Mouse (Mus musculus) liver, embryonic 16.5 days (tissue): ENCODE results near the gene Abhd16b. TPM values are rescaled to one million over a fixed set of nuclear protein-coding genes. Genes with fewer than 3 reads are reported as not detected.

Experiments used
- ATAC-seq: fragments of 200-750 bp; cut with Nextera tagmentation; 2 replicates; pipeline ENCODE4 v1.8.0; 2017; ENCODE audit warnings: low read depth, mild to moderate bottlenecking, moderate number of reproducible peaks, moderate library complexity
- H3K27ac ChIP-seq: fragments of 300-500 bp; sonication (generic); 2 replicates; pipeline ENCODE4 v1.5.1; 2014; ENCODE audit warnings: mild to moderate bottlenecking, low read length
- H3K27me3 ChIP-seq: fragments of 300-500 bp; sonication (generic); 2 replicates; pipeline ENCODE4 v1.6.1; 2014; ENCODE audit warnings: low read depth, low read length, mixed read lengths; ENCODE audit not compliant: control insufficient read depth, insufficient read depth
- H3K36me3 ChIP-seq: fragments of 300-500 bp; sonication (generic); 2 replicates; pipeline ENCODE4 v1.6.1; 2014; ENCODE audit warnings: mild to moderate bottlenecking; ENCODE audit not compliant: control insufficient read depth, insufficient read depth
- H3K4me1 ChIP-seq: fragments of 300-500 bp; sonication (generic); 2 replicates; pipeline ENCODE4 v1.6.1; 2014; ENCODE audit warnings: low read depth, low read length, mixed read lengths; ENCODE audit not compliant: control insufficient read depth
- H3K4me2 ChIP-seq: fragments of 300-500 bp; sonication (generic); 2 replicates; pipeline ENCODE4 v1.6.1; 2014; ENCODE audit warnings: low read depth, low read length, mixed read lengths
- H3K4me3 ChIP-seq: fragments of 300-500 bp; sonication (generic); 2 replicates; pipeline ENCODE4 v1.5.1; 2014; ENCODE audit warnings: low read depth, mild to moderate bottlenecking, low read length
- H3K9ac ChIP-seq: fragments of 300-500 bp; sonication (generic); 2 replicates; pipeline ENCODE4 v1.6.1; 2014; ENCODE audit warnings: low read depth, low read length
- H3K9me3 ChIP-seq: fragments of 300-500 bp; sonication (generic); replicated peaks from 2 replicates; pipeline ENCODE4 v1.6.1; 2016; ENCODE audit warnings: low read length; ENCODE audit not compliant: control insufficient read depth
- WGBS: fragments of 180-500 bp; shearing (Covaris S2); extraction: QIAGEN DNeasy Blood & Tissue Kit; methylation state at CpG from one replicate; pipeline ENCODE4 v1.1.7; 2014; ENCODE audit not compliant: insufficient replicate concordance; 5-methylcytosine and 5-hydroxymethylcytosine counted together
- polyA plus RNA-seq: library from polyadenylated mRNA; unstranded; fragments of >200 nt; fragmentation: Nextera tagmentation; extraction: Ambion mirVana; gene quantifications from 2 replicates; pipeline ENCODE4 v1.2.1, GENCODE M21; 2015

Abhd16b gene
- polyA plus RNA-seq, 1 experiment from 2014 or later = not detected

DNA sequence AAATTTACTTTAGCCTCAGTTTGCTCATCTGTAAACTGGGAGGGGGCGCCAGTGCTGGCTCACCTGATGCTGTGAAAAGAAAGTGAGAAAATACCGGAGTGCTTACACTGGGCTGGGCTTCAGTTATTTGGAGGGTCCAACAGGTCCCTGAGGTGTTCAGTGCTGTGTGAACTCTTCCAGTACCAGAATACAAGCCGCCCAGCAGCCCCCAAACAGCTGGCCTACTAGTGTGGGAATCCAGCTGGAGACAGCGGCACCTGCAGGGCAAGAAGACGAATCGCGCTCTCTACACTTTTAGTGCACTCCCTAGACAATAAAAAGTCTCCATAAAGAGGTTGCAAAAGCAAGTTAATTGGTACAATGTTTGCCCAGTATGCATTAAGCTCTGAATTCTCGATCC is 3.3 kb downstream of the Abhd16b start:
- peak overlapping the region; percentile 68 for H3K9ac ChIP-seq

DNA sequence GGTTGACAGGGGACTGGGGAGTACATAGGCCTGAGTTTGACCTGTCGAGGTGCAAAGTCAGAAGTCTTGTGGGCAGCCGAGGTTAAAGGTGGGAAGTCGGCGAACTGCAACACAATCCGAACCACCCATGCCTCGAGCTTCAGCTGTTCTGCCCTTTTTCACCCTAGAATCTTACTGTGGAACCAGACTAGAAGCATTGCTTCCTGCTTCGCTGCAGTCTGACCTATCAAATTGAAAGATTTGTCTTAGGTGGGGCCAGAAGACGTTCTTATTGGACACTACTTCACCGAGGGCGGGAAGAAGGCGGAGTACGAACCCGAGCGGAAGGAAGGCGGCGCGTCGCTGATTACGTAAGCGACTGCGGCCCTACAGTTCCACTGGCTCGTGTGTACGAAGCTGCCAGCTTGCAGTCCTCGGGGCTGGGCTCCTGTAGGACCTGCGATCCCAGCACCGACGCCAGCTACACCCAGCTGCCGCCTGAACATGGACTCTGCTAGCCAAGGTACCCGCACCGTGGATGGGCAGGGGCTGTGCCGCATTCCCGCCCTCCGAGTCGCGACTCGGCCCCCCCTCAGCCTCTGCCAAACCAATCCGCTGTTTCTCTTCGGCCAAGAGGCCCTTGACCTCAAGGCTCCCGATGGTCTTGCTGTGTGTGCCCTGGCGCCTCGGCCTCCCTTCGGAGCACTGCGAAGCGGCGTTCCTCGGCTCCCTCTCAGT is 4.0 kb downstream of the Abhd16b start, which contains the start of gene Tpd52l2:
Gene Tpd52l2, plus strand, starts transcription at position 312 of the 717 bp plus-strand sequence.
- ATAC-seq = peak; percentile 95

More for the DNA sequence above, 3.3 kb downstream of the Abhd16b start:
- Histone ChIP-seq H3K4me1 (peaks cover 24% of the 10 kb centered on the region), H3K4me2 (peak overlapping the region; percentile 95), H3K9me3 (no peaks in the 10 kb centered on the region), H3K27ac (peak overlapping the region; percentile 100), H3K27me3 (no peaks in the 10 kb centered on the region), H3K36me3 (peaks cover 12% of the 10 kb centered on the region), H3K4me3 (peak overlapping the region; percentile 83)
- peak; percentile 20 for ATAC-seq
- 4% methylated on average over 8 of the region's 8 CpGs for WGBS

DNA sequence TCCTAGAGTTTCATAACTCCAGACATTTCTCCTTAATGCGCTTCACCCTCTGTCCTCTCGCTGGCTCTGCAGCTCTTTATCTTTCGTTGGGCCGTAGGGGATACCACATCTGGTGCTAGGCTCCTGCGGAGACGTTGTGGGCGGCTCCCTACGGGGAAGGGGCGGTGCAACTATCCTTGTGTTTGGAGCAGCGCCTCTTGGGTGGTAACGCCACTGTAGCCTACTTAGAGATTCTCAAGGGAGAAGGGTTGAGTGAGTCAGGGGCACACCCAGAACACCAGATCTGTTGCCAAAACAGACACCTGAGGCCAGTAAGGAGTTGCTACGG is 4.5 kb downstream of the Abhd16b start:
- WGBS = under 1% methylated on average over 12 of the region's 12 CpGs
- H3K9me3 ChIP-seq = no peaks in the 10 kb centered on the region
- ATAC-seq = peak; percentile 86
- no peaks in the 10 kb centered on the region for H3K27me3 ChIP-seq
- peaks cover 17% of the 10 kb centered on the region for H3K4me1 ChIP-seq
- peak overlapping the region; percentile 89 for H3K9ac ChIP-seq
- H3K27ac ChIP-seq = peak overlapping the region; percentile 100
- peak overlapping the region; percentile 90 for H3K4me2 ChIP-seq
- peak overlapping the region; percentile 83 for H3K4me3 ChIP-seq
- H3K36me3 ChIP-seq = peaks cover 24% of the 10 kb centered on the region

More for the DNA sequence above, 4.0 kb downstream of the Abhd16b start, which contains the start of gene Tpd52l2:
- Histone ChIP-seq H3K27ac (peak within 1 kb of the TSS; percentile 100), H3K36me3 (peaks cover 19% of the 10 kb centered on the region), H3K4me1 (peaks cover 20% of the 10 kb centered on the region), H3K27me3 (no peaks in the 10 kb centered on the region), H3K9ac (peak within 1 kb of the TSS; percentile 89), H3K9me3 (no peaks in the 10 kb centered on the region), H3K4me2 (peak within 1 kb of the TSS; percentile 95), H3K4me3 (peak within 1 kb of the TSS; percentile 83)
- under 1% methylated on average over 46 of the region's 46 CpGs for WGBS

DNA sequence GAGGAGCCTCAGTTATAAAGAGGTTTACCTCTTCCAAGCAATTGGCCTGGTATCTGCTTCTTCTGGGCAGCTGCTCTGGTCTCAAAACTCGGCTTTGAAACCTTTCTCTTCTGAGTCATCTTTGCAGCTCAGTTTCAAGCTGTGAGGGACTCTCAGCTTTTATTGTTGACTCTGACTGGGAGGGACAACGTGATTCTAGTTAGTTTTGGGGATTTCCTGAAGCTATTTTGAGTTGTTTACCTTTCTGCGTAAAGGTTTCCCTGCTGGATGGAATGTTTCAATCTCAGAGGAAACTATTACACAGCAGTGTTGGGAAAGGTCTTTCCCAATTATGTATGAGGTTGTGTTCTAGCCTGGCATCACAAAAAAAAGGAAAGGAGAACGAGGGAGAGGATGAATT is 5.6 kb downstream of the Abhd16b start:
- Histone ChIP-seq H3K9me3 (no peaks in the 10 kb centered on the region), H3K36me3 (peaks cover 34% of the 10 kb centered on the region), H3K27ac (no peak overlapping the region), H3K4me3 (peak overlapping the region; percentile 1; the same call in 1 of the 2 replicates), H3K4me2 (peak overlapping the region; percentile 90; the same call in 1 of the 2 replicates), H3K27me3 (no peaks in the 10 kb centered on the region), H3K4me1 (peaks cover 17% of the 10 kb centered on the region), H3K9ac (no peak overlapping the region)
- WGBS = 61% methylated on average over 4 of the region's 4 CpGs
- ATAC-seq = no peak

DNA sequence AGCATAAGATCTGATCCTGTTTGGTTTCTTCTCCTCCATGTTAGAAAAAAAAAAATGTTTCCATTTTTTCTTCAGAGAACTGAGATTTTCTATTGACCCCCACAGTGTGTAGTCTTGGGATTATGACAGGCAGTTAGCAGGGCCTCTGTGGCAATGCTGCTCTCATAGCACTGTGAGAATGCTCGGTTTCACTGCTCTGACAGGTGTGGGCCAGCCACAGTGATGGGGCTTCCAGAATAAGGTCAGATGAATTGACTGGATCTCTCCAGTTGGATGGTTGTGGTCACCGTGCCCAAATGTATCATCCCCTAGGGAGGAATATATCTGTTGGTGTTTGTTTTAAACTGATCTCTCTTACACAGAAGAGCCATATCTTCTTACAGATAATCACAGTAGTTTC is 16.2 kb downstream of the Abhd16b start:
- 82% methylated on average over 2 of the region's 2 CpGs for WGBS
- Histone ChIP-seq H3K9me3 (no peaks in the 10 kb centered on the region), H3K27me3 (no peaks in the 10 kb centered on the region), H3K4me2 (no peak overlapping the region), H3K9ac (no peak overlapping the region), H3K4me3 (no peak overlapping the region), H3K36me3 (peaks cover 50% of the 10 kb centered on the region), H3K4me1 (no peaks in the 10 kb centered on the region), H3K27ac (no peak overlapping the region)
- ATAC-seq = no peak

DNA sequence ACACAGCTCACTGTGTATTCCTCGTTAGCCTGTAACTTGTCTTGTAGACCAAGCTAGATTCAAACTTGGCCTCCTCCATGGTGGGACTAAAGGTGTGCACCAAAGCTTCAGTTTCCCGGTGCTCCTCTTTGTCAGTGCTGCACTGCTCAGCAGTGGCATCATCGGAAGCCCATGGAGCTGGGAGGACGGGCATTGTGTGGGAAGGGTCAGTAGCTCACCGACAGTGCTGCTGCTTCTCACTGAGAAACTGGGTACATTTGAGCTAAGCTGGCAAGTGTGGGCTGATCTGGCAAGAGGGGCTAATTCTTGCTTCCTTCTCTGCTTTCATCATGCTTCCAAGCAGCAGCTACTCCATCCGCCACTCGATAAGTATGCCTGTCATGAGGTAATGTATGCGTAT is 18.2 kb downstream of the Abhd16b start:
- no peak overlapping the region for H3K9ac ChIP-seq
- H3K27me3 ChIP-seq = no peaks in the 10 kb centered on the region
- peaks cover 56% of the 10 kb centered on the region for H3K36me3 ChIP-seq
- ATAC-seq = no peak
- 86% methylated on average over 8 of the region's 8 CpGs for WGBS
- H3K4me1 ChIP-seq = no peaks in the 10 kb centered on the region
- H3K4me2 ChIP-seq = no peak overlapping the region
- no peaks in the 10 kb centered on the region for H3K9me3 ChIP-seq
- H3K27ac ChIP-seq = no peak overlapping the region
- no peak overlapping the region for H3K4me3 ChIP-seq

DNA sequence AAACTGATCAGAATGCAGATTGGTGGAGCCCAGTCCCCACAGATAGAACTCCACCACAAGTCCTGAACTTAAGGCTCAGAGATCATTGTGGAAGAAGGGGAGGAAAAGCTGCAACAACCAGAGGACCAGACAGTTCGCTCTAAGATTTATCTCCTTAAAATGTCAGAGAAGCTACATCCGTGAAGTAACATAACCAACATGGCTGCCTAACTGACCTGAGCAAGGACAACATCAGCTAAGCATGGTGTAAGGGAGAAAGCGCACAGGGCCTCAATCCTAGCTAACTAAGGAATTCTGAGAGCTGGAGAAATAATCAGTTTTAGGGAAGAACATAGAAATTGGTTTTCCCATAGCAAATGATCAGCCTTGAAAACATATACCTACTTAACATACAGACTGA is 26.2 kb downstream of the Abhd16b start:
- 69% methylated on average over 3 of the region's 3 CpGs for WGBS
- H3K27ac ChIP-seq = peak overlapping the region; percentile 99

DNA sequence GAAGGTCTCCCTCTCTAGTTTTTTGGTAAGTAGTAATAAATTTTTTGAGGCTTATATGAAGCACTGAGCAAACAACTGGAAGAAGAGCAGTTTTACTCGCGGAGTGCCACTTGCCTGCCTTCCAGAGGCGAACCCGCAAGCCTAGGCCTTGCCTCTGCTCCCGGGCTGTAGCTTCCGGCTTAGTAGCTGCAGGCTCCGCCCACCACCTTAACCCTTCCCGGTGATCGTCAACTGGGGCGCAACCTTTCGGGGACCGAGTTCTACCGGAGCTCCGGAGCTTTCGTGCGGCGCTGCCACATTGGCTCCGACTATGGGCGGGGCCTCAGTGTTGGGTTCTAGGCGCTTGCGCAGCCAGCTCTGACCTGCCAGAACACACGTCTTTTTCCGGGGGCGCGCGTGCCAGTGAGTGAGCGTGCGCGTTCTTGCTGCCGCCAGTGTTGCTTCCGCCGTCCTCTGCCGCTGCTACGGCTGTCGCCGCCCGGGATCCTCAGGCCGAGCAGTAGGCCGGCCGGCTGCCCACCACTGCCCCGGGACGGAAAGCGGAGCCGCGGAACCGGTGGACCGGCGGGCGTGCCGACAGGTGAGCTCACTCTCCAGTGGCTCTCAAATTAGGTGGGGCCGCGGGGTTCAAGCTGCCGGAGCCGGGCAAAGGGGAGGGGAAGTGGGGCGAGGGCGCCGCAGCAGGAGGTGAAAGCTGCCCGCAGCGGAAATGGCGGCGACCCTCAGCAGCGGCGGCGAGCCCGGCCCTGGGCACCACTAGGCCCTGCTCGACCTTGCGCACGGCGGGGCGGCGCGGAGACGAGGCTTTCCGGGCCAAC is 27.3 kb downstream of the Abhd16b start, which contains the start of gene Dnajc5:
Gene Dnajc5, plus strand, starts transcription at position 368 of the 818 bp plus-strand sequence.
- H3K9me3 ChIP-seq = no peaks in the 10 kb centered on the region
- H3K27me3 ChIP-seq = no peaks in the 10 kb centered on the region
- peak within 1 kb of the TSS; percentile 85 for H3K4me2 ChIP-seq
- H3K4me3 ChIP-seq = peak within 1 kb of the TSS; percentile 95
- peaks cover 20% of the 10 kb centered on the region for H3K36me3 ChIP-seq
- under 1% methylated on average over 69 of the region's 74 CpGs for WGBS
- peaks cover 31% of the 10 kb centered on the region for H3K4me1 ChIP-seq
- peak; percentile 96 for ATAC-seq
- H3K27ac ChIP-seq = peak within 1 kb of the TSS; percentile 99
- H3K9ac ChIP-seq = peak within 1 kb of the TSS; percentile 96

More for the DNA sequence above, 26.2 kb downstream of the Abhd16b start:
- peak overlapping the region; percentile 95 for H3K4me3 ChIP-seq
- no peak for ATAC-seq
- no peaks in the 10 kb centered on the region for H3K9me3 ChIP-seq
- no peaks in the 10 kb centered on the region for H3K27me3 ChIP-seq
- peaks cover 31% of the 10 kb centered on the region for H3K4me1 ChIP-seq
- peak overlapping the region; percentile 85 for H3K4me2 ChIP-seq
- H3K9ac ChIP-seq = peak overlapping the region; percentile 96
- peaks cover 24% of the 10 kb centered on the region for H3K36me3 ChIP-seq

DNA sequence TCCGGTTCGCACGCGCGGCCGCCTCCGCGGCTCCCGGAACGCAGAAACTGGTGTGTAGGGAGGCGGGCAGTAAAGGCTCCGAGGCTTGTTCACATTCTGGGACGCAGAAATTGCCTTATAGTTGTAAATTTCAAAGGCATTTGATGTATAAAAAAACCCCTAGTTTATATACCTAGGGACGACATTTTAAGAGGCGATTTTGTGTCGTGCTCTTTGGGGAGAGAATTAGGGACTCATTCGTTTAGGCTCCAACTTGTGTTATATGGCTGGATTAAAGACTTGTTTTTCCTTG is 27.9 kb downstream of the Abhd16b start:
- Histone ChIP-seq H3K4me1 (peaks cover 31% of the 10 kb centered on the region), H3K36me3 (peaks cover 16% of the 10 kb centered on the region), H3K9ac (peak overlapping the region; percentile 96), H3K27me3 (no peaks in the 10 kb centered on the region), H3K9me3 (no peaks in the 10 kb centered on the region), H3K4me3 (peak overlapping the region; percentile 95), H3K4me2 (peak overlapping the region; percentile 85), H3K27ac (peak overlapping the region; percentile 99)
- 0% methylated on average over 17 of the region's 17 CpGs for WGBS
- no peak for ATAC-seq
